Mouse (Mus musculus) kidney, adult 11 months (tissue): ENCODE results near the gene Fbxo45.
"Not testable (repeated sequence)": the region's sequence is repeated elsewhere in the genome, so short reads cannot be mapped to it uniquely, and the experiment has no call there.

Source experiments
- DNase-seq: peaks from one replicate; pipeline ENCODE4 v3.0.0; 2022

Fbxo45 gene

DNA sequence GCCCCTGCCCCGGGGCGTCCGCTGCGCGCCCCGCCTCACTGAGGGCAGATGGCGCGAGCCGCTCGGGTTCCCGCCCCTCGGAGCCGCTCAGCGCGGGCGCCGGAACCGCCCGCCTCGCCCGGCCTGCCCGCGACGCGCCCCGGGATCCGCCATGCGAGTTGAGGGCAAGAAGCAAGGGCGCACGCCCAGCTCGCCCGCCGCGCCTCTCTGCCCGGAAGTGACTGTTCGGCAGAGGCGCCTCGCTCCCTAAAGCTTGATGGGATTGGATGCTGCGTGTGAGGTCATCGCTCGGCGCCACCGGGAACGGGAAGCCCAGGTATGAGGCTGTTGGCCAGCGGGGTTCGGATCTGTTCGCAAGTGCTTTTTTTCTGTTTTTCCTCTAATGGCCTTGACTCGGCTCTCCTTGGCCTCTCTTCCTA lies at the start of gene Fbxo45, which contains the start of gene Wdr53:
Gene Fbxo45, minus strand, starts transcription at position 207 of the 419 bp plus-strand sequence.
Gene Wdr53, plus strand, starts transcription at position 276 of the 419 bp plus-strand sequence.
- DNase-seq: peak; percentile 98

DNA sequence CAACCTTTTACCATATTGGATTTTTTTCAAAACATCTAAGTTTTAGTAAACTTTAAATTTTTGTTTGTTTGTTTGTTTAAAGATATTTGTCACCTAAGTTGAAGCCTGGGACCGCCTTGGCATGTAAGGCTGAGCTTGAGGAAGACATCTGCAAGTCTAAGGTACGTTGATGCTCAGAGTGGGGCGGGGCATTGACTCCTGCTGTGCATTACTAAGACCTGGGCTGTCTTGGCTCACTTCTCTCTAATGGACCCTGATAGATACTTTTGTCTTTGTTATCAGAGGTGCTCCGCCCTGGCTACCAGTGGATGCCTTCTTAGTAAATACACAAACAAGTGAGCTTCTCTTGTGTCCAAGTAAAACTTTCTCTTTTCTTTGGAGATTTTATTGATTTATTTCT lies 44.9 kb upstream of the Fbxo45 start:
- no peak for DNase-seq

DNA sequence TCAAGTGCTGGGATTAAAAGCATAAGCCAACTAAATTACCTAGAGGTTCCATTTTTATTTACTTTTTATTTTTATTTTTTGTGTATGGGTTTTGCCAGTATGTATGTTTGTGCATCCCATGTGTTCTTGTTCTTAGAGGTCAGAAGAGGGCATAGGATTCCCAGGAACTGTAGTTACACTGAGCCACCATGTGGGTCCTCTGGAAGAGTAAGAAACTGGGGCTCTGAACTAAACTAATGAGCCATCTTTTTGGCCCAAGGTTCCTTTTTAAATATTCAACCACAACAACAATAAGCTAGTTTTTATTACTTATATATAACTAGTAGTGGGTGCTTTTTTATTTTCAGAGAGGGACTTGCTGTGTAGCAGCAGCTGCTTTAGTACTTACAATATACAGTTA lies 35.6 kb upstream of the Fbxo45 start:
- no peak for DNase-seq

DNA sequence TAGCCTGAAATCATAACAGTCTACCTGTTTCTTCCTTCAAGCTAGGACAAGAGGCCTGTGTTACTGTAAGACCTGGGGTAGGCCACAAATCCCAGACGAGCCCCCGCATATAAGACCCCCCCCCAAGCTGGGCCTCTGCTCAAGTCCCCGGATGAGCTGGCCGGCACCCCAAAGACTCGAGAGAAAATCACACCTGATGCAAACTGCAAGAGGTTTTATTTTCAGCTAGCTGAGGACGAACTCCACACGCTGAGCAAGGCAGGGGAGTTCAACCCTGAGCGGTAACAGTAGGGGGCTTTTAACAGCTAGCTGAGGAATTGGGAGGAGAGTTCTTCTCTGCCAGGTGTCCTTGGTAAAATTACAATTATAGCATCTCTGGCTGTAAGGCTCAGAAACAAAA lies 33.3 kb upstream of the Fbxo45 start:
- DNase-seq: no peak

DNA sequence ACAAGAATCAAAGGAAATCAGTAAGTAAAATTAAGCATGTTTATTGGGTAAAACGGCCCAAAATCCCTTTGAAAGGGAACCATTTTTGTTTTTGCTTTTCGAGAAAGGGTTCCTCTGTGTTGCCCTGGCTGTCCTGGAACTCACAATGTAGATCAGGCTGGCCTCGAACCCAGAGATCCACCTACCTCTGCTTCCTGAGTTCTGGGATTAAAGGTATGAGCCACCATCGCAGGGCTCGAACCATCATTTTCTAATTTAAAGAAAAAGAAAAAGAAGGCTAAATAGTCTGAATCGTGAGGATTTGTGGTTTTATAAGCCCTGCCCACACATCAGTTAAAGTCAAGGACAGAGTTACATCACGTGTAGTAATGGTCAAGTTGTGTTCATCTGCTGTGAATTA lies 31.4 kb upstream of the Fbxo45 start:
- no peak for DNase-seq

DNA sequence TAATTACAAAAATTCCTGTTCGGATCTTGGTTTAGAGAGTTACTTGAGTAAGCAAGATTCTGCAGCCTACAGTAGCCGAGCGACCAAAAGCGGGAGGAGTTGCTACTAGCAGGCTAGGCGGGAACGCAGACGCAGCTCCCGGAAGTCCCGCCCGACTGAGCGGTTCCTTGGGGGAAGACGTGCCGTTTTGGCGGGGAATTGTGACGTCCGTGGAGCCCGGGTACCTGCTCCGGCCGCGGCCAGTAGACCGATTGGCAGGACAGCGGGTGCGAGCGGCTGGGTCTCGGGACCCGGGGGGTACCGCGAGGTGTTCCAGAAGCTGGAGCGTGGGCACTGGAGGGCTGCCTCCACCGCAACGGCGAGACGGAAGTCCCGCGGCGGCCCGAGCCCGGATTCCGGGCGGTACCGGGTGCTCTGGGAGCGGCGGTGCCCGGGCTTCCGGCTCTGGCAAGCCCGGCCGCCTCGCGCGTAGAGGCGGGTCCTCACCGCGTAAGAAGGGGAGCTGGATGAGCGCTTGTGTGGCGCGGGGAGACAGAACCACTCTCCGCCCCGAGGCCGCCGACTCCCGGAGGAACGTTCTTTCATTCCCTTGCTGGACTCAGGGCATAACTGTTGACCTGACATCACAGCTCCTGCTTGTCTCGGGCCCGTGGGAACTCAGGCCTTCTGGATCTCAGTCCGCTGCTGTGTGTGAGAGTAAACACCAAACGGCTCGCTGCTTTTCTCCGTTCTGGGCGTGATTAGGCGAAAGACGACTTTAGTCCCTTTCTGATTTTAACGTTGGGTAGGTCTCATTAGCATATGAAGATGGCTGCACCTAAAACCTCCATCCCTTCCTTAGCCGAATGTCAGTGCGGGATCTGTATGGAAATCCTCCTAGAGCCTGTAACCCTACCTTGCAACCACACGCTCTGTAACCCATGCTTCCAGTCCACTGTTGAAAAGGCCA lies 30.6 kb upstream of the Fbxo45 start, which contains the start of gene Rnf168:
Gene Rnf168, plus strand, starts transcription at position 152 of the 949 bp plus-strand sequence.
- peak; percentile 90 for DNase-seq

DNA sequence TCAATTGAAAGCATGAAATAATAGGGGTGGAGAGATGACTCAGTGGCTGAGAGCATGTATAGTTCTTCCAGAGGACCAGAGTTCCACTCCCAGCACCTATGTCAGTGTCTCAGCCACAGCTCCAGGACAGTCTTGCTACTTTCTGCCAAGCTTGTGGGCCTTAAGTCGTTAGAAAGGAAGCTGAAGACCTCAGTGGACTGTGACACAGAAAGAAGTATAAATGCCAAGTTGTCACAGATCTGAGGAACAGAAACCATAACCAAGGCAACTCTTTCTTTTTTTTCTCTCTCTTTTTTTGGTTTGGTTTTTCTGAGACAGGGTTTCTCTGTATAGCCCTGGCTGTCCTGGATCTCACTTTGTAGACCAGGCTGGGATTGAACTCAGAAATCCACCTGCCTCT lies 28.9 kb upstream of the Fbxo45 start:
- DNase-seq: no peak

DNA sequence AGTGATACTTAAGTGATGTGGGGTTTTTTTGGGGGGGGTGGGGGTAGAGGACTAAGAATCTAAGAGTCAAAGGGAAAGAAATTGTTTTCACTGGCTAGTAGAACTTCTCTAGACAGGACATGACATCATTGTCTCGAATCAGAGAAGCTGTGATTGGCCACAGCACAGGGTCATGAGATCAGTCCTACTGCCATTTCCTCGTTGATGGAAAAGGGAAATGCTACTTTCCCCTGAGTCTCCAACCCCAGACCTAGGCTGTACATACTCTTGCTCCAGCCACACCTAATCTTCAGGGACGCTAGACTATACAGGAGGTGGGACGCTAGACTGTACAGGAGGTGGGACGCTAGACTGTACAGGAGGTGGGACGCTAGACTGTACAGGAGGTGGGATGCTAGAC lies 28.1 kb upstream of the Fbxo45 start:
- no peak for DNase-seq

DNA sequence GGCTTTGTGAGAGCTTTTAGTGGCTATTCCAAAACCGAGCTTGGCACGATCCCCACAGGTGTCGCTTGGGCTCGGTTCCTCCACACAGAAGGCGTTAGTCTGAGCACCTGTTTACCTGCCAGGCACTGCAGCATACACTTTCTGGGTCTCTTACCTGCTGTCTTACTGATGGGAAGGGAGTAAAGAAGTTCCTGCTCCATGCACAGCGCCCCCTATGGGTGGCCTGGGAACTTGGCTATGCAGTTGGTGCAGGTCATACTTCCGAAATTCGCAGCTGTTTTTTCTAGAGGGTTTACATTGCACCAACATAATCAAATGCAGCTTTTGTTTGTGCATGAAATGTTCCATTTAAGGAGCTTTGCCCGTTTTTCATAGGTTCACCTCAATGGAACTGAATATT lies 26.4 kb upstream of the Fbxo45 start:
- DNase-seq: no peak

DNA sequence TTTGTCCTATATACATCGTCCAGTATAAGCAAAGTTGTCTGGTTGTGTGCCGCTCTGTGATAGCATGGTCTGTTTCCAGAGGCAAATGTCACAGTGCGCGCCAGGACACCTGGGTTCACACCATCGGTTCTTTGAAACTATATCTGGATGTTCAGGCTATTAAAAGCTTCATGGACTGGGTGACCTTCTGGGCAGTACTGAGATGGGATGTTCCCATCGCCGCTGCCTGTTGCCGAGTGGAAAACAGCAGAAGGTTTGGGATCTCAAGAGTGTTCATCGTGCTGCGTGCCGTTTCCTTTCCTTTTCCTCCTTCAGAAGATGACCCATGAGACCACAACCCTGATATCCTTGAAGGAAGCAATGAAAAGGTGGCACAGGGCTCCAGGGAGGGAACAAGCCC lies 24.3 kb upstream of the Fbxo45 start, which contains the start of gene Smco1:
Gene Smco1, plus strand, starts transcription at position 178 of the 400 bp plus-strand sequence.
- DNase-seq: no peak

DNA sequence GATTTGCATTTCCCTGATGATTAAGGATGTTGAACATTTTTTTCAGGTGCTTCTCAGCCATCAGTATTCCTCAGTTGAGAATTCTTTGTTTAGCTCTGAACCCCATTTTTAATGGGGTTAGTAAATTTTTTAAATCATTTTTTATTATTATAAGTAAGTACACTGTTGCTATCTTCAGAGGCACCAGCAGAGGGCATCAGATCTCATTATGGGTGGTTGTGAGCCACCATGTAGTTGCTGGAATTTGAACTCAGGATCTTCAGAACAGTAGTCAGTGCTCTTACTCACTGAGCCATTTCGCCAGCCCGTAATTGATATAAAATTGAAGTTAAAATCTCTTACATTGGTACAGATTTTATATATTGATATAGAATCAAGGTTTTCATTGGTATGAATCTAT lies 17.3 kb upstream of the Fbxo45 start:
- not testable (repeated sequence) for DNase-seq

DNA sequence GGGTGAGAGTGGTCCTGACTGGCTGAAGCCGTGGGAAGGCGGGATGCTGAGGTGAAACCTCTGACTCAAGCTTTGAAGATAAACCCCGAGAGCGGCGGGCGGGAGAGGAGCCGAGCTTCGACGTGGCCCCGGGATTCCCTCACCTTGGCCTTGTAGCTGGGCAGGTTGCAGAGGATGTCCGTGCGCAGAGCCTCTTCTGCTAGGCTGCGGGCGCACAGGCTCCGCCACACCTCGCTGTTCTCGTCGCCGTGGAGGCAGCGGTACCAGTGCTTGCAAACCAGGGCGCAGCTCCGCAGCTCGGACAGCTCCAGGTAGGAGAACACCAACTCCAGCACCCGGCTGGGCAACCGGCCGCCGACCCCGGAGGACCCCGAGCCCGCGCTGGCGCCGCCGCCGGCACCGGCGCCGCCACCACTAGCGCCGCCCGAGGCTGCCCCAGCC lies 587 bp downstream of the Fbxo45 start:
- peak; percentile 44 for DNase-seq

DNA sequence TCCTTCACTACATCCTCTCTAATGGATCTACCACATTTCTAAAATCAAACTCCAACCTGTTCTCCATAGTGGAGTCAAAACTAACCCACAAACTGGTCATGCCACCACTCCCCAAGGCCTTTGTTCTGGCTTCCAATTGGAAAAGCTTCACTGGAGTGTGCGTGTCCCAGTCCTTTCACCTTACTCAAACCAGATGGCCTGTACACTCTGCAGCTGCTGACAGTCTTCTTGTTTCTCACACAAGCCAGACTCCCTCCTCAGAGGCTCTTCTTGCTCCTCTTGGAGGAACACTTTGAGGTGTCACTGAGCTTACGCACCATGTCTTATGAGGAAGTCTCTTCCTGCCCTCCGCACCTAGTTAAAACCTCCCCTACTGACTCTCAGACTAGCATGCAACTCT lies 3.1 kb downstream of the Fbxo45 start:
- DNase-seq: no peak

DNA sequence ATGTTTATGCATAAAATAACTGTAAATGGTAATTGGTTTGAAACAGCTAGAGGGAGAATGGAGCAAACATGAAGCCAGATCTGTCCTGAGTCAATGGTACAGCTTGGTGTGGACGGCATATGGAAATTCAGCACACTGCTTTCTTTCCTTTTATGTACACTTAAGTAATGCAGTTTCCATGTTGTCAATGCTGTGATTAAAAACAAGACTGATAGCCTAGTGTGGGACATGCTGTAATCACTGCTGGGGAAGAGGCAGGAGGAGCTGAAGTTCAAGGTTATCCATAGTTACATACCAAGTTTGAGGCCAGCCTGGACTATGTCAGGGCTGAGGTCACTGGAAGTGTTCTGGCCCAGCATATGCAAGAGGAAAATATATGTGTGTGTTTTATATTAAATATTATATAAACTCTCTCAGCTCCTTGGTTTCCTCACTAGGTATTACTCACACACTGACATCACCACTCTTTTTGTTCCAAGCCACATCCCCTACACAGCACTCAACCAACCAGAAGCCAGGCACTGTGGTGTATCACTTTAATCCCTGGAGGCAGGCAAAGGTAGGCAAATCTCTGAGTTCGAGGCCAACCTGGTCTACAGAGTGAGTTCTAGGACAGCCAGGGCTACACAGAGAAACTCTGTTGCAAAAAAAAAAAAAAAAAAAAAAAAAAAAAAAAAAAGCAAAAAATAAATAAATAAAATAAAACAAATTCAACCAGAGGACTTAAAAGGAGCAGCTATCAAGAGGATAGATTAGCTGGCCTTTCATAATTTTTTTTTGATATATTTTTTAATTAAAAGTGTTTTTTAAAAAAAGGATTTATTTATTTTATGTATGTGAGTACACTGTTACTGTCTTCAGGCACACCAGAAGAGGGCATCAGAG lies 7.3 kb downstream of the Fbxo45 start:
- DNase-seq: no peak

DNA sequence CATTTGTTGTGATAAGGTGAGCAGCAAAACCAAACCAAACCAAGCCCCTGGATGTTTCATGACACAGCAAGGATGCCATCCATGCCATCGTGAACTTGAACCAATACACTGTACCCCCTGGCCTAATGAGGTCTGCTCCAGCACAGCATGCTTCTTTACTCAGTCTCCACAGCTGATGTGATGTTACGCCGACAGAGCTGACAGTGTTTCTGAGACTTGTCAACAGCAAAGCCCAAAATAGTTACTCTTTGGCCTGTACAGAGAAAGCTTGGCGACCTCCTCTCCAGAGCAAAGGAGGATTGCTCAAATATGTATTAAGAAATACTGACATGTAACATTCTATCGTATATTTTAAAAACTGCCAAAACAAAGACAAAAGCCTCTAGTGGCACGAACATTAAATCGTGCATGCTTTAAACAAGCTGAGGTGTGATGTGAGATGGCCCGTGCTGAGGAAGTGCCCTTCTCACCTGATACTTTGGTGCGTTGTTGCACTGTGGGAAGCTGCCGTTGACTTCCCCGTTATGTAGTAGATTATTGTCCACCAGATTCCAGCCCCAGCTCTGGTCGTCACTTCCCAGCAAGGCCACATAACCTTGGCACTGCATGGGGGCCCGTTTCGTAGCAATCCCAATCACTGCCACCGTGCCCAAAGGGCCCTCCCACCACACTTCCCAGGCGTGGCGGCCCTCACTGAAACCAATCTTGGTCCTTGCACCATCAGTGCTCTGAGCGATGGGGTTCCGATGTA lies 8.9 kb downstream of the Fbxo45 start:
- DNase-seq: no peak

DNA sequence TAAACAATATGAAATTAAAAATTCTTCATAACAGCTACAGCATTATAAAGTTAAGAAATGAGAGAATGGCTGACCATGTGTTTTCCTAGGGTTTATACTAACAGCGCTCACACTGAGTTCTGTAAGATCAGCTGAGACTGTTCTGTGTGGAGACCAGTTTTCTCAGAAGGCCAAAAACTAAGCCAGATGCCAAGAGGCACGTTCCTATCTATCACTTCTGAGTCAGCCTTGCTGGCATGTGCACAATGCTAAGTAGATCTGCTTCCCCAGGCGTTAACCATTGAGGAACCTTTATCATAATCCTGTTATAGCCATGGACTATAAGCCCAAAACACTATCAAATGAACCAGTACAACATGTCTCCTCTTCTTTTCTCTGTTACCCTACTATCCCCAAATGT lies 14.9 kb downstream of the Fbxo45 start:
- not testable (repeated sequence) for DNase-seq

DNA sequence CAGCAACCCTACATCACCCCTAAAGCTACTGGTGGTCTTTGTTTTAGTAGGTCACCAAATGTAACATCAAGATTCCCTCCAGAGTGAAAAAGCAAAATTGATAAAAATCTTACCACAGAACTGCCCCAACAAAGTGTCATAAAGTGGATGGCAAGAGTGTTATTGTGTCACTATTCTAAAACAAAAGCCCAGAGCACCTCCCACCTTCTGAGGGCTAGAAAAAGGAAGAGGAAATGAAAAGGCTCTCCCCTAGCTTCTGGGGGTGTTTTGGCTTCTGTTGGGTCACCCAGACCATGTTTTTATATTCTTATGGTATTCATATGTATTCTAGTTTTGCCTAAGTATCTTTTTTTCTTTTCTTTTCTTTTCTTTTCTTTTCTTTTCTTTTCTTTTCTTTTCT lies 24.6 kb downstream of the Fbxo45 start:
- no peak for DNase-seq

DNA sequence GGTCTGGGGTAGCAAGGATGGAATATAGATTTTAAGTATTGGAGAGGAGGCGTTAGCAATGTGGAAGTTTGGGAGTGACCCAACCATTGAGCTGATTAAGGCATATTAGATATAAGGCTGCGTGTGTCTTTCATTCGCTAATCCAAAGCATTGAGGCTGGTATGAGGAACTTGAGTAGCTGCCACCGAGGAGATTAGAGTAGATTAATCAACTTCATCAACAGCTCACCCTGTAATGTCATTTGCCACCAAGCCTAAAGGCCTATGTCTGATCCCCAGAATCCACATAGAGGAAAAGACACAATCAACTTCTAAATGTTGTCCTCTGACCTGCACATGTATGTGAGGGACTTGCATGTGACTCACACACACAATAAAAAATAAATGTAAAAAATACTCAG lies 25.2 kb downstream of the Fbxo45 start:
- DNase-seq: no peak

DNA sequence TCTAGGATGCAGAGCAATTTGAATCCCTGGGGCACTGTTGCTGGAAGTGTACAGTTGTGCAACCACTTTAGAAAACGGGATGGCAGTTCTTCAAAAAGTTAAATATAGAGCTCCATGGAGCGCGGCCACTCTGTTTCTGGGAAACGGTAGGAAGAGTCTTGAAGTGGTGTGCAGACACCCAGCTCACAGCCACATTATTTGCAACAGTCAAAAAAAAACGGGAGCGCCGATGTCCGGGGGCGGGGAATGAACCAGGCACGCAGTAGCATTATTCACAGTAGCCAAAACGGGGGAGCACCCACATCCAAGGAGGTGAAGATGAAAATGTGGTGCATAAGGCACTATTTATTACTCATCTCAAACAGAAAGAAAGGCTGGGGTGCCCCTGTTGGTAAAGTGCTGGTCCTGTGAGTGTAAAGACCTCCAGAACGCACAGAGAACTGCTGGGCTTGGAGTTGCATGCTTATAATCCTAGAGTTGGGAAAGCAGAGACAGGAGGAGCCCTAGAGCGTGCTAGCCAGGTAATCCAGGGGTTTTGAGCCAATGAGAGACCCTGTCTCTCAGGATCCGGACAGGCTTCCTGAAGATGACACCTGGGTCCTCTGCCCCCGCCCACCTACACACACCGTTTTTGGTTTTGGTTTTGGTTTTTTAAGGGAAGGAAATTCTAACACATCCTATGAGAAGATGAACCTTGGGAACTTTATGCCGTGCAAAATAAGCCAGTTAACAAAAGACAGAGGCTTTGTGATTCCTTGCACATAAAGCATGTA lies 32.0 kb downstream of the Fbxo45 start:
- DNase-seq: no peak

DNA sequence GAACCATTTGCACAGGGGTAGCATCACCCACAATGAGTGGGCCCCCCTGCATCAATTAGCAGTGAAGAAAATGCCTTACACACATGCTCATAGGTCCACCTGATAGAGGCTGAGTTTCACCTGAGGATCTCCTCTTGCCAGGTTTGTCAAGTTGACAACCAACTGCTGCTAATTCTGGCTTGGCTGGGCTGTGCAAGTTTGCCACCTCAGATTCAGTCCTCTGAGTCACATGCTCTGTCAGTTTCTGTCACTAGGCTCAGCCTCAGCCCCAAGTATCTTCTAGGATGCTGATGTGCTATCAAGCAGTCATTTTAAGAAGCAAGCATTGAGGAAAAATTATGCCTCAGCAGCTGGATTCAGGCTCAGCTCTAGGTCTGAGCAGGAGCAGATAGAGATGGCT lies 32.8 kb downstream of the Fbxo45 start:
- DNase-seq: no peak

DNA sequence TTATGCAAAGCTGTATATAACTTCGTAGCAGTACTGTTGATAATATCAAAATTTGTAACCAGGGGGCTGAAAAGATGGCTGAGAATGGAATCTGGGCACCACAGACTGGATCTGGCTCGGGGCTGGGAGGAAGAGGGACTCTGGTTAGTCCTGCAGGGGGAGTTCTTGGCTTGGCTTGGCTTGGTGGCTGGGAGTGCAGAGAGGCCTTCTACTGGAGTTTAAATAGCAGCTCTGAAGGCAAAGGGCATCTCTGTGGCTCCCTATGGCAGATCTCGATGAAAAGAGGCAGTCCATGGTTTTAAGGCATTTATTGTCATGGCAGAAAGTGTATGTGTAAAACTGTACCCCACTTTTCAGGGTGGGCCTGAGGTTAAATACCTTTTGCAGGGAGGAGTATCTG lies 42.1 kb downstream of the Fbxo45 start:
- no peak for DNase-seq

DNA sequence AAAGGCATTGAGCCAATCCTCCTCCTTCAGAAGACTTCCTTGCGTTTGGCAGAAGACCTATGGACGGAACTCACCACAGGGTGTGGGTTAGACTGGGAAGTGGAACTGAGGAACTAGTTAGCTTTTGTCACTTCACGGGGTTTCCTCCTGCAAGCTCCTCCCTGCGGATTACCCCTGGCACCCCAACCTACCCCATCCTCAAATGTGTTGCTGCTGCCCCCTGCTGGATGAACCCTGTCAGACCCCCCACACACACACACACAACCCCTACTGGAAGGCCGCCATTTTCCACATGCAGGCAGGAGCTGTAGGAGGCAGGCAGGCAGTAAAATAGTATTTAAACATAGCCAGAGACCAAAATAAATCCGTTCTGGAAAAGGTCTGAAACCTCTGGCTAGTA lies 44.3 kb downstream of the Fbxo45 start:
- peak; percentile 44 for DNase-seq
